Mouse (Mus musculus) lung, adult 2 months (tissue): Measurements from ENCODE around the gene Pax5.

Experiments
- CTCF ChIP-seq: fragments of 200-500 bp; IDR thresholded peaks from 2 replicates; pipeline ENCODE4 v1.5.1; 2011; ENCODE audit warnings: mild to moderate bottlenecking, low read length, control low read depth; ENCODE audit not compliant: insufficient read depth
- POLR2A ChIP-seq: fragments of 200-500 bp; IDR thresholded peaks from 2 replicates; pipeline ENCODE4 v1.6.1; 2011; ENCODE audit warnings: low read depth, mild to moderate bottlenecking, control low read depth, low read length, borderline replicate concordance; ENCODE audit errors: extremely low read depth

DNA sequence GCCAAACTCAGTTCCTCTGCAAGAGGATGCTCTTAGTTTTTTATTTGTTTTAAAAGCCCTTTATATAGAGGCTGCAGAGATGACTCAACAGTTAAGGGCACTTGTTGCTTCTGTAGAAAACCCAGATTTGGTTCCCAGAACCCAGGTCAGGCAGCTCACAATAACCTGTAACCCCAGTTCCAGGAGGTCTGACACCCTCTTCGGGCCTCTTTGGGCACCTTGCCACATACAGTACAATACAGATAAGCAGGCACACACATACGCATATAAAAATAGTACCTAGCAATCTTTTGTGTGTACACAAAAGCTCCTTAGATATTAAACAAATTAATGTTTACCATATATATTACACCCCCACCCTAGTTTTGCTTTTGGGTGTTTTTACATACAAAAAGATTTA lies 104.8 kb downstream of the Pax5 start:
- TF ChIP-seq POLR2A: no peak
- no peak for TF ChIP-seq CTCF
